Mouse (Mus musculus): ENCODE data around the gene Parp12.

Parp12 gene

DNA sequence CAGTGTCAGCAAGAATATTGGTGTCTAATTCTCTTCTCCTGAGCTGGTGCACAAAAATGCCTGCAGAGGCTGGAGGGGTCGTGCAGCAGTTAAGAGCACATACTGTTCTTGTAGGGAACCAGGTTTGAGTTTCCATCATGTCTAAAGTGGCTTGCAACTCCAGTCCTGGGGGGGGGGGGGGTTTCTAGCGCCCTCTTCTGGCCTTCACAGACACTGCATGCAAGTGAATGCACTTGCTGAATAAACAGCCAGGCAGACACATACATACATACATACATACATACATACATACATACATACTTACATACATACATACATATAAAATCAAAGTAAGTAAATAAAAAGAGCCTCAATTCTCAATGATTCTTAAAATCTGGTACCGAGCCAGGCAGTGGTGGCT, 59.8 kb downstream of the Parp12 start:
- in situ Hi-C loops (cut with MboI, MseI), result no loop called here

DNA sequence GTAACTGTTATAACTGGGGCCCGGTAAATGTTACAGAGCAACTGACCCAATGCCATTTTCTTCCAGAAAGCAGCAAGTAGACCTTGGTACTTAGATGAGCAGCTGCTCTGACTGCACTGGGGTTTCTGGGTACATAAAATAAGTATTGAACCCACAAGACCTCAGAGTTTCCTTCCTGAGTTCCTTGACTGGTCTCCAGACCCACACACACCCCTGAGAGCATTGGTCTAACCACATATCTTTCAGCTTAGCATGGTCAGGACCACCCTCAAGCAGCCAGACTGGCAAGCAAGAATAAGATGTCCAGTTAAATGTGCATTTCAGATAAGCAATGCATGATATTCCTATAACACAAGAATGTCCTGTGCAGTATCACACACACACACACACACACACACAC, 61.0 kb downstream of the Parp12 start:
- in situ Hi-C loops (cut with MboI, MseI), result no loop called here

DNA sequence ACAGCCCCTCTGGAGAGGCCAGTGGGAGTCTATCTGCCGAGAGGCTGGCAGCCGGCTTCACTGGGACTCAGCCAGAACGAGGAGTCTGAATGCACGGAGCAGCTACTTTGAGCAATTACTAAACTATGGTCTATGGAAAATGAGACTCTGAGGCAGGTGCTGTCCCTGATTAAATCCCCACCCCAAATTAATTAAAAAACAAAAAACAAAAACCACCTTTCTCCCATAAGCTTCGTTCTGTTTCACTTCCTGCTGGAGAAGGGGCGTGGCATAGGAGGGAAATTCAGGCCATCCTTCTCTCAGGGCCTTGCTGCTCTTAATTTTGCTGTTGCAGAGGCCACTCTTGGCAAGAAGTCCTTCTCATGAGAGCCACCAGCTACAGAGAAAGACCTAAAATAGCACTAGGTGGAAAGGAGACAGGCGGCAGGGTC, 62.3 kb downstream of the Parp12 start:
- in situ Hi-C loops (cut with MboI, MseI), result no loop called here

DNA sequence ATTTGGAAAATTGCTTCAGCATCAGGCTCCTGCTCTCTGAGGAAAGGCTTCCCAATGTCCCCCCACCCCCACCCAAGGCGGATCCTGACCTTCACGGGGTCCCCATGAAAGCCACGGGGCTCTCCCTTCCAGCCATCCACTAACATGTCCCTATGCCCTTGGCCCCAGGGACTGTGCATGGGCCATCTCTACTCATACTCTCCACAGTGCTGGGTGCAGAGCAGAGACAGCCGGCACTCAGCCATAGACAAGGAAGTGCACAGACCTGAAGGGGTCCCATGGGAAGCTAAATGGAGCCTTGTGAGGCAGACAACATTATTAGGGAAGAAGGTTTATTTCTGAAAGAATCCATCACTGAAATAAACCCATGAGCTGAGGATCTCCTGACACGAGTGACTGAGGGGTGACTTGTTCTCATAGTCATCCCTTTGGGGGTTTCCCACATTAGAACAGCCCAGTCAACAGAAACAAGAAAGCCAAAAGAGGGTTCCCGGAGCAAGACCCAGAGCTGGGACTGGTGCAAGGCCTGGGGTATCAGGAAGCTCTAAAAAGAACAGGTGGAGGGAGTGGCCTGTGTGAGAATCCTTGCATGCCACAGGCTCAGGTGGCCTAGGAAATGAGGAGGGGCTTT, 63.2 kb downstream of the Parp12 start:
- in situ Hi-C loops (cut with MboI, MseI), result no loop called here

DNA sequence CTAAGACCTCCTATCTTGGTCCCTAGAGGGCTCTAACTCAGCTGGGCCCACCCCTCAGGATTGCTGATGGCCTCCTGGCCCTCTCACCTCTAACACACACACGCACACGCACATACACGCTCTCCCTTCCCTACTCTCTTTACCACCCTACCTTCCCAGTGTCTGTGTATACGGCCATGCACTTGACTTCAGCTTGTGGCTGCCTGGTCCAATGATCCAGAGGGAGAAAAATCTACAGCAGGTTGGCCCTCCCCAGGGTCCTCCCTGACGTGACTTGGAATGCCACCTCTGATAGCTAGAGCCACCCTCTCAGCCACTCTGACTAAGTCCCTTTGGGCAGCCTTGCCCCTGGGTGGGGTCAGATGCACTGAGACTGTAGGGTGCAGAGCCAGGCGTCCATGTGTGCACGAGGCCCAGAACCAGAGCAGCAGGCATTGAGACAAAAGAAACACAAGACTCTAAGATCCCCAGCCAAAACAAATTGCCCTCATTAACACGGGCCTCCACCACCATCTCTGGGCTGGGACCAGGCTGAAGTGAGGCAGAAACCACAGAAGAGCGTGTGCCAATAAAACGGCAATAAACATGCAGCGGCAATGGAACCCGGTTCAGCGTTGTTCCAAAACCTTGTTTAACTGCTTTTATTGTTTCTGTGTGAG, 63.8 kb downstream of the Parp12 start:
- in situ Hi-C loops (cut with MboI, MseI), result no loop called here

DNA sequence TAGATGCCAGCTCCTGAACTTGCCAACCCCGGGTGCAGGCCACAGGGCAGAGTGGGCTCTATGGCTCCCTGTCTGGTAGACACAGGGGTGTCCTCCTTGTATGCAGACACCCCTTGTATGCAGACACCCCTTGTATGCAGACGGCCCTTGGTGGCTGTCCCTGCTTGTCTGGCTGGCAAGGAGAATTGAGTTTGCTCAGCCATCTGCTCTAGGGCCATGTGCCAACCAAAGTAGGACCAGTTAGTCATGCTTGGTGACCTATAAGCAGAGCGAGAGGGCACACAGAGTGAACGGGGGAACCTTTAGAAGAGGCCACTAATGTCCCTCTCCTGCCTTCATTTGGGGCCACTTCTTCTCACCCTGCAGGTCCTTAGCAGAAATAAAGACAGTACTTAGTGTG, 65.5 kb downstream of the Parp12 start:
- in situ Hi-C loops (cut with MboI, MseI), result no loop called here

DNA sequence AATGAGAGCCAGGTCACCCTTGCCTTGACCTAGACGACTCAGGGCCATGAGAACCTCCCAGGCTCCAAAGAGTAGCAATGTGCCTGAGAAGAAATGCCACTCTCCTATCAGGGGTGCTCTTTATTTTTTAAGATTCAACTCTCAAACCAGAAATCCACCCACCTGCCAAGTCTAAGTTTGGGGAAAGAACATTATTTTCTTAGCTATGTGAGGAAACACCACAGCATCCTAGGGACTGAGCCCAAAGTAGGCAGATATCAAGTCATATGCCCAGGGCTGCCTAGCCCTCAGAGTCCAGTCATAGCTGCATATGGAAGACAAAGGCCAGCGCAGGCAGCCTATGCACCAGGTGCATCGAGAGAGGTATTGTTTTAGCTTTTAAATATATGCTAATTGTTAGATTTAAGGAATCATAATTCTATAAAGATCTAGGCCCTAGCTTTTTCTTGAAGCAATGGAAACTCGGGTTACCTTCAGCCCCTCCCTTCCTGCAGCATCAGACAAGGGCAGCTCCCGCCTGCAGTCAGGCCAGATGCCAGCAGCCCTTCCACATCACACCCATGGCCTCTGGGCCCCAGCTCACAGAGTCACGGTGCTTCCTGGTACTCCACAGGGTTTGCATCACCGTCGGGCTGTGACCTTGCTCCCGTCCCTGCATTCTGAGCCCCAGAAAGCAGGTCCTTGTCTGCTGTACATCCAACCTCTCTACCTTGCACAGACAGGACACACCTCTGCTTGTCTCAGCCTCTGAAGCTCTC, 66.2 kb downstream of the Parp12 start:
- in situ Hi-C loops (cut with MboI, MseI), result no loop called here

DNA sequence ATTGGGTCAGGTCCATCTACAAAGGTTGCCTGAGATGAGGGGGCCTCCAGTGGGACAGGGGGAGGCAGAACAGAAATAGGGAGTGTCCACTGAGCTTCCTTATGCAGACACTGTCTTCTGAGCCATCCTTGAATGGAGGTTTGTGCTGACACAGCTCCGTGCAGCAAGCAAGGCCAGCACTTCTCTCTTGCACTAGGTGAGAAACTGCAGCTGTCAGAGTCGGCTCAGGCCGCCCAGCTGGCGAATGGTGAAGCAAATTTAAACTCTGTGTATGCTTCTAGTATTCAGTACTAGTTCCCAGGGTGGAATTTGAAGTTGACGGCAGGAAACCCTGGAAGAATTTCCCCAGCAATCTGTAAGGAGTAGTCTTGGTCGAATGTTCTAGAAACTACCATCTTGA, 67.3 kb downstream of the Parp12 start:
- in situ Hi-C loops (cut with MboI, MseI), result no loop called here

DNA sequence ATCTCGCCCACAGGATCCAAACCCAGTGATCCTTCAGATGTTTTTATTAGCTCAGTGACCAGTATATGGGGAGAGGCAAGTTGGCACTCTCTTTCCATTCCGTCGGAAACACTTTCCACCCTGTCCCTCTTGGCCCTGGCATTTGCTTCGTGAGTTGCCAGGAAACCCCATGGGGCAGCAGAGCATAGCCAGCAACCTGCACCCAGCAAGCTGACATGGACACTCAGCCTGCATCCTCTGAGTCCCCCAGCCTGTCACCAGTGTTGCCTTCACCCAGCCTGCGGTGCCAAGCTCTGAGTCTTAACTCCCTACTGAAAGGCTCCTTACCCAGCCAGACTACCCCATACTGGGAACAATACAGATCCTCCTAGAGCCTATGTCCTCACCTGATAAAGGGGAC, 69.0 kb downstream of the Parp12 start:
- in situ Hi-C loops (cut with MboI, MseI), result no loop called here

DNA sequence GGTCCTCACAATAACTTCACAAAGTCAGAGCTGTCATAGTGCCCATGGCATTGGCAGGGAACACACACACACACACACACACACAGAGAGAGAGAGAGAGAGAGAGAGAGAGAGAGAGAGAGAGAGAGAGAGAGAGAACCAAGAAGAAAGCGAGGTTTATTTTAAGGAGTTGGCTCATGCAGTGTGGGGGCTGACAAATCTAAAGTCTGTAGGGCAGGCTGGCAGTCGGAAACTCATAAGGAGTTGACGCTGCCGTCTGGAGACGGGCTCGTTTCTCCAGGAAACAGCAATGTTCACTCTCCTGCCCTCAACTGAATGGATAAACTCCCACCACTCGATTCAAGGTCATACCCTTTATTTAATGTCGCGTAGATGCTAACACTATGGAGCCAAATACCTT, 77.7 kb downstream of the Parp12 start:
- in situ Hi-C loops (cut with MboI, MseI), result no loop called here
